Mouse (Mus musculus) bone marrow, adult 2 months (tissue): ENCODE measurements around the gene Cdh12.

Source experiments
- CTCF ChIP-seq: fragments of 200-500 bp; IDR thresholded peaks from 2 replicates; pipeline ENCODE4 v1.5.1; 2011; ENCODE audit warnings: low read length, control low read depth; ENCODE audit not compliant: control insufficient read depth, insufficient read depth
- POLR2A ChIP-seq: fragments of 200-500 bp; IDR thresholded peaks from 2 replicates; pipeline ENCODE4 v1.6.1; 2011; ENCODE audit warnings: low read depth, mild to moderate bottlenecking, control low read depth, low read length, borderline replicate concordance; ENCODE audit not compliant: control insufficient read depth

- TF ChIP-seq CTCF (no peak), POLR2A (no peak)
Measured at GRCm38 (mm10) chr15:21223006-21223405, 773.9 kb downstream of the Cdh12 start.
